Mouse (Mus musculus) neural tube, embryonic 14.5 days (tissue): ENCODE data around the gene Tanc1. TPM values are rescaled to one million over a fixed set of nuclear protein-coding genes. Genes with fewer than 3 reads are reported as not detected.

ENCODE experiments used
- ATAC-seq: fragments of 200-750 bp; cut with Nextera tagmentation; 2 replicates; pipeline ENCODE4 v1.8.0; 2017; ENCODE audit warnings: low read depth, mild to moderate bottlenecking, moderate TSS enrichment, moderate library complexity
- H3K27ac ChIP-seq: fragments of 300-500 bp; sonication (generic); 2 replicates; pipeline ENCODE4 v1.5.1; 2014; ENCODE audit warnings: low read depth, mild to moderate bottlenecking, control low read depth, low read length, moderate library complexity, mixed read lengths
- H3K27me3 ChIP-seq: fragments of 300-500 bp; sonication (generic); 2 replicates; pipeline ENCODE4 v1.6.1; 2014; ENCODE audit warnings: low read length; ENCODE audit not compliant: control insufficient read depth, insufficient read depth
- H3K36me3 ChIP-seq: fragments of 300-500 bp; sonication (generic); 2 replicates; pipeline ENCODE4 v1.6.1; 2014; ENCODE audit warnings: low read length, mixed read lengths; ENCODE audit not compliant: control insufficient read depth, insufficient read depth
- H3K4me1 ChIP-seq: fragments of 300-500 bp; sonication (generic); 2 replicates; pipeline ENCODE4 v1.6.1; 2014; ENCODE audit warnings: low read length; ENCODE audit not compliant: control insufficient read depth, insufficient read depth
- H3K4me2 ChIP-seq: fragments of 300-500 bp; sonication (generic); 2 replicates; pipeline ENCODE4 v1.6.1; 2014; ENCODE audit warnings: mild to moderate bottlenecking, low read depth, low read length, control low read depth
- H3K4me3 ChIP-seq: fragments of 300-500 bp; sonication (generic); 2 replicates; pipeline ENCODE4 v1.5.1; 2014; ENCODE audit warnings: low read depth, low read length, control low read depth, mixed read lengths
- H3K9ac ChIP-seq: fragments of 300-500 bp; sonication (generic); replicated peaks from 2 replicates; pipeline ENCODE4 v1.6.1; 2014; ENCODE audit warnings: low read depth, mild to moderate bottlenecking, control low read depth, low read length, mixed read lengths
- H3K9me3 ChIP-seq: fragments of 300-500 bp; sonication (generic); 2 replicates; pipeline ENCODE4 v1.6.1; 2016; ENCODE audit warnings: low read length; ENCODE audit not compliant: control insufficient read depth
- WGBS: fragments of 180-500 bp; shearing (Covaris S2); extraction: QIAGEN DNeasy Blood & Tissue Kit; methylation state at CpG from one replicate; pipeline ENCODE4 v1.1.7; 2014; 5-methylcytosine and 5-hydroxymethylcytosine counted together
- polyA plus RNA-seq: library from polyadenylated mRNA; unstranded; fragments of >200 nt; fragmentation: Nextera tagmentation; extraction: Ambion mirVana; gene quantifications from 2 replicates; pipeline ENCODE4 v1.2.1, GENCODE M21; 2014

Tanc1 gene
- polyA plus RNA-seq, 1 experiment from 2014 or later: 5.2 TPM

DNA sequence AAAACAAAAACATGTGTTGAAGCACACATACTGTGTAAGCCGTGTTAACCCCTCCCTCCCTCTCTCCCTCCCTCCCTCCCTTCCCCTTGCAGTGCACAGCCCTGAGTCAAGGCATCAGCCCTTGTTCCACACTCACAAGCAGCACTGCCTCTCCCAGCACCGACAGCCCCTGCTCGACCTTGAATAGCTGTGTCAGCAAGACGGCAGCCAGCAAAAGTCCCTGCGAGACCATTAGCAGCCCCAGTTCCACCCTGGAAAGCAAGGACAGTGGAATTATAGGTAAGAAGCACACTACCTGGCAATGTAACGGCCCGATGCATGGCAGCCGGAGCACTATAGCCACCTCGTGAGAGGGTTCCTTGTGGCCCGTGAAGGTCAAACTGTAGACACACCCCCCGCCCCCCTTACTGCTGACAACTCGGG is 160.4 kb downstream of the Tanc1 start:
- peak; percentile 92 for ATAC-seq
- H3K9me3 ChIP-seq: no peaks in the 10 kb centered on the region
- no peaks in the 10 kb centered on the region for H3K27me3 ChIP-seq
- no peak overlapping the region for H3K4me3 ChIP-seq
- peak overlapping the region; percentile 17; the same call in 1 of the 2 replicates for H3K4me2 ChIP-seq
- peak overlapping the region; percentile 60 for H3K27ac ChIP-seq
- no peaks in the 10 kb centered on the region for H3K36me3 ChIP-seq
- 32% methylated on average over 12 of the region's 12 CpGs for WGBS
- no peak overlapping the region; the same call in 1 of the 2 replicates for H3K9ac ChIP-seq
- peaks cover 21% of the 10 kb centered on the region; the same call in 1 of the 2 replicates for H3K4me1 ChIP-seq

DNA sequence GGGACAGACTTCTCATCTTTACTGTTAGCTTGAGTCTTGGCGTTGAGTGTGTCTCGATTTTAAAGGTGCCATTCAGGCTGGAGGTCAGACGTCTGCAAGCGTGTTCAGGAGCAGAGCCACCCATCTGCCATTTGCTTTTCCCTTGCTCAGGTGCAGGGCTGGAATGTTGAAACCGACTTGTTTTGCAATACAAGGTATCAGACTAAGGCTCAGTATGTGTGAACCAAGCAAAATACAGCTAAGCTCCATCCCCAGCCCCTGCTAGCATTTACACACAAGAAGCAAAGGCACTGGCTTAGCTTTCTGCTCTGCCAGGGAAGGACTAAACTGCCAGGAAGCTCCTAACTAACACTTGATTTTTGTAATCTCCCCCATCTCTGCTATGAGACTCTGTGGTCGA is 162.5 kb downstream of the Tanc1 start:
- Histone ChIP-seq H3K27ac (no peak overlapping the region), H3K9me3 (no peaks in the 10 kb centered on the region), H3K4me3 (no peak overlapping the region), H3K27me3 (no peaks in the 10 kb centered on the region), H3K9ac (no peak overlapping the region), H3K4me1 (peaks cover 19% of the 10 kb centered on the region; the same call in 1 of the 2 replicates), H3K4me2 (no peak overlapping the region), H3K36me3 (no peaks in the 10 kb centered on the region)
- no peak for ATAC-seq
- 91% methylated on average over 6 of the region's 6 CpGs for WGBS

DNA sequence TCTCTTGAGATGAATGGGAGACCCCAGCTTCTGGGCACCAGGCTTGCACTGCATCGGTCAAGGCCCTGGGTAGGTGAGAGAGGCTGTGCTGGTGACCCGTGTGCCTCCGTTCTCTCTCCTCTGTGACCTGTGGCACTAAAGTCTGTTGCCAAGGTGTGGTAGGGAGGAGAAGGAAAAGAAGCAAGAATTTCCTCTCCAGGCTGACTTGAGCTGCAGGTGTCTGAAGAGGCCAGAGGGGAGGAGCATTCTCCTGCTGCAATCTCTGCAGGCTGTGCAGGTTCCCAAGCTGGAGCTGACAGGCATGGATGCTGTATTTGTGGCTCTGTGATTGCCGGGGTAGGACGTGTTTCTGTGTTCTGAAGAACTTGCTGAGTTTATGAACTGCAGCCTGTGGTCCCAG is 163.3 kb downstream of the Tanc1 start:
- no peak overlapping the region for H3K4me3 ChIP-seq
- H3K9me3 ChIP-seq: no peaks in the 10 kb centered on the region
- no peak overlapping the region for H3K9ac ChIP-seq
- H3K36me3 ChIP-seq: no peaks in the 10 kb centered on the region
- no peaks in the 10 kb centered on the region for H3K27me3 ChIP-seq
- no peak overlapping the region for H3K4me2 ChIP-seq
- H3K27ac ChIP-seq: no peak overlapping the region
- no peak for ATAC-seq
- WGBS: 84% methylated on average over 5 of the region's 5 CpGs
- H3K4me1 ChIP-seq: peaks cover 19% of the 10 kb centered on the region; the same call in 1 of the 2 replicates

DNA sequence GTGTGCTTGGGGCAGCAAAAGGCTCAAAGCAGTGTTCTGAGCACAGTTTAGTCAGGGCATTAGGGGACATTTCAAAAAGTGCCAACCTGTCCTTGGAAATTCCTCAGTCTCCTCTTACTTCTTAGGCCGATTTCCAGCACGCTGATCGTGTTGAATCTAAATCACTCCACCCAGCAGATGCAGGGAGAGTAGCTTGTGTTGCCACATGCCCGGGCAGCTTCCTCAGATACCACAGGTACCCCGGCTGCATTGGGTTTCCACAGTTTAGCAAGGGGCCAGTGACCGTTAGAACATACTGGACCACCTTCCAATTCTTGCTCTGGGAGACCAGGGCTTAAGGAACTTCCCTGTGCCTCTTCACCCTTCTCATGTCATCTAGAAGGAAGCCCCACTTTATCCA is 164.0 kb downstream of the Tanc1 start:
- Histone ChIP-seq H3K27me3 (no peaks in the 10 kb centered on the region), H3K4me1 (peaks cover 17% of the 10 kb centered on the region; the same call in 1 of the 2 replicates), H3K27ac (no peak overlapping the region), H3K9me3 (no peaks in the 10 kb centered on the region), H3K36me3 (no peaks in the 10 kb centered on the region), H3K9ac (no peak overlapping the region), H3K4me2 (no peak overlapping the region), H3K4me3 (no peak overlapping the region)
- WGBS: 86% methylated on average over 6 of the region's 6 CpGs
- ATAC-seq: no peak

DNA sequence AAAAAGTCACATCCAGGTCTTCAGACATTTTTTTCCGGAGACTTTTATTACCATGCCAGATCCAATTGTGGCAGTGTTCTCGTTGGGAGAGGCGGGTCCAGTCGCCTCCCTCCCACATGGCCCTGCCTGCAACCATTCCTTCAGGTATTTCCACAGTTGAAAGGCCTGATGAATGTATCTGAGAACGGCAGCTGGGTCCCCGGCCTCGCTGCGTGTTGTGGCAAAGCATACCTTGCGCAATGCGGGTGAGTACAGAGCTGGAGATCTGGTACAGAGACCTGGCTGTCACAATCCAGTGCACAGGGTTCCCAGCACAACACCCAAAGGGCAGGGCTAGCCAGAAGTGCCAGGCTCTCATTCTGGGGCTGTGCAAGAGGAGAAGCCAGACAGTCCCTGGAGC is 167.5 kb downstream of the Tanc1 start:
- no peak for ATAC-seq
- no peaks in the 10 kb centered on the region for H3K36me3 ChIP-seq
- no peak overlapping the region for H3K4me3 ChIP-seq
- H3K27me3 ChIP-seq: no peaks in the 10 kb centered on the region
- no peak overlapping the region for H3K4me2 ChIP-seq
- WGBS: 80% methylated on average over 10 of the region's 10 CpGs
- no peak overlapping the region for H3K9ac ChIP-seq
- H3K9me3 ChIP-seq: no peaks in the 10 kb centered on the region
- H3K27ac ChIP-seq: no peak overlapping the region
- no peaks in the 10 kb centered on the region for H3K4me1 ChIP-seq

DNA sequence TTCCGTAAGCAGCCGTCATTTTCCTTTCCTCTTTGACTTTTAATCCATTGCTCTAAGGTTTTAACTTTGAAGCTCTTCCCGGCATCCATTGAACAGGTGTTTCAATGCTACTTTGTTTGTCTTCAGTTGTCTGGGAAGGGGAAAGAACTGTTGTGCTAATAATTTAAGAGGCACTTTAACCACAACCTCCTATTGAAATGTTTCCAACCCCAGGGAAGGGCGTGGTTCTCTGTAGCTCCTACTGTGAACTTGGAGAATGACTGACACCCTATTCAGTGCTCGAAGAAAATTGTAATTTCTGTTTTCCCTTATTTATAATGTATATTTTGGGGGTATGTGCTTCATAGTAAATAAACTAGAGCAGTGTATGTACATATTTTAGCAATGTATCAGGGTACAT is 168.4 kb downstream of the Tanc1 start:
- H3K27ac ChIP-seq: no peak overlapping the region
- no peak overlapping the region for H3K4me2 ChIP-seq
- no peaks in the 10 kb centered on the region for H3K36me3 ChIP-seq
- no peaks in the 10 kb centered on the region for H3K4me1 ChIP-seq
- ATAC-seq: no peak
- H3K4me3 ChIP-seq: no peak overlapping the region
- 86% methylated on average over 5 of the region's 5 CpGs for WGBS
- no peaks in the 10 kb centered on the region for H3K9me3 ChIP-seq
- H3K27me3 ChIP-seq: no peaks in the 10 kb centered on the region
- no peak overlapping the region for H3K9ac ChIP-seq

DNA sequence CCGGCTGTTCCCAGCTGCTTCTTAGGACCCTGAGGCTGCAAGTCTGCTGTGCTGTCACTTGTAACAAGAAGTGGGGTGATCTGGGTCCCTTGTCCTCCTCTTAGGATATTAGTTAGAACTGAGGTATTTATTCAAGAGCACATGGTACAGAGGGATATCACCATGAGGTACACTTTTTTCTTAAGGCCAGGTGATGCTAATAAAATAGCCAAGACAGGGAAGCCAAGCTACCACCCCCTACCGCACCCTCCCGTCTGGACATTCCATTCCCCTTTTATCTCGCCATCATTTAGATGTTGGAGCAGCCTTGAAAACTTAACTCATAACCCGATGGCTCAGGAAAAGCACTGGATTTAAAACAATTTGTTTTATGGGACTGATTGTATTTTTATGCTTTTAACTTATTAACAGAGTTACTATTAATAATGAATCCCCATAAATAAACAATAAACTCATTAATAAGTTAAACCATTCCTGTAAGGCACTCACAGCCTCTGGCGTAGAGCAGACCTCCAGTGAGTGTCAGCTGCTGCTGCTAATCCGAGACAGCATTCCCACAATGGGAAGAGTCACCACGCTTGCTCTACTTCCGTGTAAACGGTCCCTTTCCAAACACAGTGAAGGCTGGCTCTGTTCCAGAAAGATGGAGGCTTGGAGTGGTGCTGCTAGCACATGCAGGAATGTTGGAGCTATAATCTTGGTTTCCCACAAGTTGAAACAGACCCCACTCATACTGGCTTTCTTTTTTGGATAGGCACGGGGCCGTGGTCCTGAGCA is 171.4 kb downstream of the Tanc1 start:
- Histone ChIP-seq H3K36me3 (no peaks in the 10 kb centered on the region), H3K27ac (no peak overlapping the region), H3K9ac (no peak overlapping the region), H3K4me2 (no peak overlapping the region), H3K27me3 (no peaks in the 10 kb centered on the region), H3K9me3 (no peaks in the 10 kb centered on the region), H3K4me1 (no peaks in the 10 kb centered on the region), H3K4me3 (no peak overlapping the region)
- 66% methylated on average over 12 of the region's 12 CpGs for WGBS
- ATAC-seq: peak; percentile 36; the same call in 1 of the 2 replicates

DNA sequence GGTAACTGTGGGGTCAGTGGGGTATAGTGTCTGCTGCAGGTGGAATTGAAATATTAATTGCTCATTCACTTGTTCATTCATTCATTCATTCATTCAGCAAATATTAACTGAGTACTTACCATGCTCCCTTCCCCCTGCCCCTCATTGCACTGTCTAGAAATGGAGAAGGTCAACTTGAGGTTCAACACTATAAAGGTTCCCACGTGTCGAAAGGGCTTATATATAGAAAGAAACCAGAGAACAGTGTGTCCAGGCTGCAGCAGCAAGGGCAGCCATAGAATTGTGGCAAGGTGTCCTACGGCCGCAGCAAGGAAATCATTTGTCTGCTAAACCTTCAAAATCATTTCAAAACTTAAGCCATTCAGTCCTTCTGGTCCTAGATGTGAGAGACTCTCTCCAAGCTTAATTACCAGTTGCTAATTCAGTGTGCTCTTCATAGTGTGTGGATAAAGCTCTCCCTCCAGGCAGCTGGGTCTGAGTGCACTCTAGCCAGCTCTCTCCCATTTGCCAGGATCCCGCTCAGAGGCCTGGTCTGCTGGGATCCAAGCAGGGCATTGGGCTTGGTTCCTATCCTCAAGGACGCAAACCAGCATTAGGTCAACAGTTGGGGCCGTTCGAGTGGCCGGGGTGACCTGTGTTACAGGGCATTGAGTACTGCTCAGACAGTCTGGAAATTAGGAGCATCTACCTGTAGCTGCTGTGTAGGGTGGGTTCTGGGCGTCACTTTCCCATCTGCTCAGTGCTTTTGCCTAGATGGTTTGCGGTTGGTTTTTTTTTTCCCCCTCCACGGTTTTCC is 172.2 kb downstream of the Tanc1 start:
- no peaks in the 10 kb centered on the region for H3K4me1 ChIP-seq
- no peak for ATAC-seq
- H3K4me2 ChIP-seq: no peak overlapping the region
- H3K36me3 ChIP-seq: no peaks in the 10 kb centered on the region
- no peak overlapping the region for H3K9ac ChIP-seq
- H3K27me3 ChIP-seq: no peaks in the 10 kb centered on the region
- H3K9me3 ChIP-seq: no peaks in the 10 kb centered on the region
- H3K27ac ChIP-seq: no peak overlapping the region
- 92% methylated on average over 12 of the region's 12 CpGs for WGBS
- H3K4me3 ChIP-seq: no peak overlapping the region

DNA sequence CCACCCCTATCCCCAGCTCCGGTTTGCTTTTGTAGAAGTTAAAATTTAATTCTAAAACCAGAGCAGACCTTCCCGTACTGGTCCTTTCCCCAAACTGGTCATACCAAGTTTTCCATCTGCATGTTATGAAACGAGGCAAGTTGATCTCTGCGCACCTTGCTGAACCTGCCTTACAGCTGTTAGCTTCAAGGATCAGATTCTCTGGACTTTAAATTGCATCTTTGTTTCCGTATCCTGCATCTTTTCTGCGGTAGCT is 172.7 kb downstream of the Tanc1 start:
- no peak overlapping the region for H3K9ac ChIP-seq
- WGBS: 89% methylated on average over 6 of the region's 6 CpGs
- no peak overlapping the region for H3K27ac ChIP-seq
- no peaks in the 10 kb centered on the region for H3K36me3 ChIP-seq
- no peak overlapping the region for H3K4me3 ChIP-seq
- no peaks in the 10 kb centered on the region for H3K27me3 ChIP-seq
- H3K4me2 ChIP-seq: no peak overlapping the region
- H3K4me1 ChIP-seq: no peaks in the 10 kb centered on the region
- no peak for ATAC-seq
- no peaks in the 10 kb centered on the region for H3K9me3 ChIP-seq
